Comparison of ENCODE assay signal across 10 mouse cellular contexts in genomic region chr6:77604642-77605392, GRCm38 (mm10).
"Had no signal": no experiment of that assay in that cellular context is flagged by ENCODE, and none has a peak within 500 bp of the region (broad histone marks: within the 10 kb centered on the region; RNA-seq: fewer than 3 reads in every experiment).

No protein-coding gene starts in this region.

- H3K4me1 ChIP-seq: midbrain, embryonic 13.5 days had no signal

- H3K4me2 ChIP-seq: midbrain, embryonic 13.5 days had no signal

- ATAC-seq: hindbrain, postnatal 0 days; midbrain, embryonic 13.5 days had no signal

- H3K9ac ChIP-seq: liver, embryonic 14.5 days; midbrain, embryonic 13.5 days had no signal

- H3K4me3 ChIP-seq: left cerebral cortex, adult 2 months; midbrain, embryonic 13.5 days; myocyte had no signal

- H3K27me3 ChIP-seq: midbrain, embryonic 13.5 days had no signal

- DNase-seq: liver; lung, adult 18-20 months; lung, postnatal 36 days; thymus, postnatal 4 days had no signal

- H3K9me3 ChIP-seq: midbrain, embryonic 13.5 days had no signal

- H3K27ac ChIP-seq: hindbrain, postnatal 0 days; left cerebral cortex, adult 2 months; liver, embryonic 14.5 days; midbrain, embryonic 13.5 days; stomach, postnatal 0 days had no signal
